Mouse (Mus musculus) neural tube, embryonic 14.5 days (tissue): ENCODE results near the gene Duxbl2. TPM values are rescaled to one million over a fixed set of nuclear protein-coding genes. Genes with fewer than 3 reads are reported as not detected.
"Not testable (repeated sequence)": the region's sequence is repeated elsewhere in the genome, so short reads cannot be mapped to it uniquely, and the experiment has no call there.

Experiments used
- ATAC-seq: fragments of 200-750 bp; cut with Nextera tagmentation; 2 replicates; pipeline ENCODE4 v1.8.0; 2017; ENCODE audit warnings: low read depth, mild to moderate bottlenecking, moderate TSS enrichment, moderate library complexity
- H3K27ac ChIP-seq: fragments of 300-500 bp; sonication (generic); 2 replicates; pipeline ENCODE4 v1.5.1; 2014; ENCODE audit warnings: low read depth, mild to moderate bottlenecking, control low read depth, low read length, moderate library complexity, mixed read lengths
- H3K27me3 ChIP-seq: fragments of 300-500 bp; sonication (generic); 2 replicates; pipeline ENCODE4 v1.6.1; 2014; ENCODE audit warnings: low read length; ENCODE audit not compliant: control insufficient read depth, insufficient read depth
- H3K36me3 ChIP-seq: fragments of 300-500 bp; sonication (generic); 2 replicates; pipeline ENCODE4 v1.6.1; 2014; ENCODE audit warnings: low read length, mixed read lengths; ENCODE audit not compliant: control insufficient read depth, insufficient read depth
- H3K4me1 ChIP-seq: fragments of 300-500 bp; sonication (generic); 2 replicates; pipeline ENCODE4 v1.6.1; 2014; ENCODE audit warnings: low read length; ENCODE audit not compliant: control insufficient read depth, insufficient read depth
- H3K4me2 ChIP-seq: fragments of 300-500 bp; sonication (generic); 2 replicates; pipeline ENCODE4 v1.6.1; 2014; ENCODE audit warnings: mild to moderate bottlenecking, low read depth, low read length, control low read depth
- H3K4me3 ChIP-seq: fragments of 300-500 bp; sonication (generic); 2 replicates; pipeline ENCODE4 v1.5.1; 2014; ENCODE audit warnings: low read depth, low read length, control low read depth, mixed read lengths
- H3K9ac ChIP-seq: fragments of 300-500 bp; sonication (generic); replicated peaks from 2 replicates; pipeline ENCODE4 v1.6.1; 2014; ENCODE audit warnings: low read depth, mild to moderate bottlenecking, control low read depth, low read length, mixed read lengths
- H3K9me3 ChIP-seq: fragments of 300-500 bp; sonication (generic); 2 replicates; pipeline ENCODE4 v1.6.1; 2016; ENCODE audit warnings: low read length; ENCODE audit not compliant: control insufficient read depth
- WGBS: fragments of 180-500 bp; shearing (Covaris S2); extraction: QIAGEN DNeasy Blood & Tissue Kit; methylation state at CpG from one replicate; pipeline ENCODE4 v1.1.7; 2014; 5-methylcytosine and 5-hydroxymethylcytosine counted together
- polyA plus RNA-seq: library from polyadenylated mRNA; unstranded; fragments of >200 nt; fragmentation: Nextera tagmentation; extraction: Ambion mirVana; gene quantifications from 2 replicates; pipeline ENCODE4 v1.2.1, GENCODE M21; 2014

Gene Duxbl2
- polyA plus RNA-seq, 1 experiment from 2014 or later = 2.6 TPM

DNA sequence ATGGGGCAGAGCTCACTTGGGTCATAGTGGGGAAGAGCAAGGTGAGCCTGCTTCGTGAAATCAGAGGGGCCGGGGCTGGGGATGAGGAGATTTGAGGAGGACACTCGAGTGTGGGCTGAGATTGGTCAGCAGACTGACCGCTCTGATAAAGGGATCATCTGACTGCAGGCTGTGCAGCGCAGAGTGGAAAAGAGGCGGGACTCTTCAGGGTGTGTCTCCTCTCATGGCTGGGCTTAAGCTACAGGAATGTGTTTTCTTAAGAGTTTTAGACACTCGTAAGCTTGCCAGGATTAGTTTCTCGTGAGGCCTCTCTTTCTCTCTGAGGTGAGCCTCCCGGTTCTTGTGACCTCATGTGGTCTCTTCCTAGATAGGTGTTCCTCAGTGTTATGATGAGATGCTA lies 43.0 kb downstream of the Duxbl2 start:
- not testable (repeated sequence) for H3K4me3 ChIP-seq, H3K27ac ChIP-seq, H3K9ac ChIP-seq, H3K4me2 ChIP-seq, ATAC-seq, H3K4me1 ChIP-seq, H3K9me3 ChIP-seq, H3K36me3 ChIP-seq, H3K27me3 ChIP-seq
- WGBS = no CpG with 5 or more reads among the region's 9 CpGs

DNA sequence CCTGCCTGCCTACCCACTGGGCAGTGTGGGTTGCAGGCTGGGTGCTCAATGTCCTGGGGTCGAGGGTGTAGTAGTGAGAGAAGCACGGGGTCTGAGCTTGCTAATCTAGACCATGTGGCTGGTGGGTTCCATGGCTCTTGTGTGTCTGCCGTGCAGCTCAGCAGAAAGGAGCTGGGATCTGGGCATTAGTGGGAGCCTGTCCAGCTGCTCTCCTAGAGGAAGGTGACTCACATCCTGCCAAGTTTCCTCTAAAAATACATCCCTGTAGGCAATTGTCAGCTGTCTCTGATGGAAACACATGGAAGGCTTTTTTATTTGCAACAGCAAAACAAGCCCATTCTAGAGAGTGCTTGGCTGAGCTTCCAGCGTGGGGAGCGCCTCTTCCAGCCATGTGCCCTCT lies 44.3 kb downstream of the Duxbl2 start:
- not testable (repeated sequence) for H3K4me1 ChIP-seq, H3K4me3 ChIP-seq, H3K9me3 ChIP-seq, H3K36me3 ChIP-seq, ATAC-seq, H3K27ac ChIP-seq, H3K4me2 ChIP-seq, H3K9ac ChIP-seq, H3K27me3 ChIP-seq
- no CpG with 5 or more reads among the region's 5 CpGs for WGBS

DNA sequence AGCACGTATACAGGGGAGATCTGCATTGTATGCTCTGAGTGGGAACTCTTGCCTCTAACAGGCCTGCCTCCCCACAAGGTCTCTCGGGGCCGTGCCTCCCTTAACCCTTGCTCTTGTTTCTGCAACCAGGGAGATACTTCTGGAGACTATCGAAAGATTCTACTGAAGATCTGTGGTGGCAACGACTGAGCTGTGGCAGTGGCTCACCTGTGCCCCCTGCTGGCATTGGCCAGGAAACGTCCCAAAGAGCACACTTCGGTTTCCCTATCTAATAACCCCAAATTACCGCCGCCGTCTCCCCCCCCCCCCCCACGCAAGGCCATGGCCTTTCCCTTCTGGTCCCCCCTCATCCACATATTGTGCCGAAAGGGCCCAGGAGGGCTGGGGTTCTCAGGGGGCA lies 47.1 kb downstream of the Duxbl2 start:
- H3K4me3 ChIP-seq, H3K27ac ChIP-seq, H3K4me1 ChIP-seq, H3K27me3 ChIP-seq, H3K36me3 ChIP-seq, H3K9ac ChIP-seq, H3K9me3 ChIP-seq, H3K4me2 ChIP-seq, ATAC-seq: not testable (repeated sequence)
- WGBS = no CpG with 5 or more reads among the region's 12 CpGs

DNA sequence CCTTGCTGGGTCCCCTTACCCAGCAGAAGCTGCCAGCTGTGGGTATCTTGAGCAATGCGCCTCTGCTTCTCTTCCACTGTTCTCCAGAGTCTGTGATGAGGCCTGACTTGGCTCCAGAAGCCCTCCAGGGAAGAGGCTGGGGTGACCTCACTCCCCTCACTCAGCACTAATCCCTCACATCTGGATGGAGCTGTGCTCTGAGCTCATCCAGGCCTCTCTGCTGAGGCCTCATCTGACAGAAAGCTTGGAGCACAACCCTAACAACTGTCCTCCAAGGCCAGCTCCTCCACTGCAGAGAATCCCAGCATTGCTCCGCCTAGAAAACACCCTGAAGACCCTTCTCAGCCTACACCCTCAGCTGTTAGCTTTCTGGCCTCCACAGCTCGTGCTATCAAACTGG lies 55.8 kb downstream of the Duxbl2 start:
- not testable (repeated sequence) for H3K27me3 ChIP-seq, H3K9me3 ChIP-seq, H3K36me3 ChIP-seq, H3K9ac ChIP-seq, H3K27ac ChIP-seq, H3K4me2 ChIP-seq, ATAC-seq, H3K4me1 ChIP-seq, H3K4me3 ChIP-seq
- no CpG with 5 or more reads among the region's 3 CpGs for WGBS

DNA sequence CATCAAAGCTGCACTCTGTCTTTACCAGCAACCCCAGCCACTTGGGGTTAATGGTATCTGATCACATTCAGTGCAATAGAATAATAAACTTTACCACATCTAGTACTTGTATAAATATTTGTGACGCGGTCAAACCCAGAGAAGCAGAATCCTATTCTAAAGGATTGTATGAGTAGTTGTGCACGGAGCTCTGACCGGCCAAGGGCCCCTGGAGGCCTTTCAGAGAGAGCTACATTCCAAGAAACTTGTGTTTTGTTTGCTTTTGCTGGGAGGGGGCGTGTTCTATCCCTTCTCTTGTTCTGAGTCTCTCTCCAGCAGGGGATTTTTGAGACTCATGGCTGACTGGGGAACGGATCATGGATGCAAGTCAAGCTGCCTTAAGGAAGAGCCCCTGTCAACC lies 56.9 kb downstream of the Duxbl2 start:
- not testable (repeated sequence) for H3K4me2 ChIP-seq, H3K36me3 ChIP-seq, H3K9ac ChIP-seq, ATAC-seq, H3K27ac ChIP-seq, H3K4me1 ChIP-seq, H3K9me3 ChIP-seq, H3K4me3 ChIP-seq, H3K27me3 ChIP-seq
- WGBS = no CpG with 5 or more reads among the region's 6 CpGs

Other genes starting within 250 kb of the Duxbl2 start
- not detected in 2 replicates for gene Plac9a, start 215.2 kb upstream of the Duxbl2 start, polyA plus RNA-seq
- 4.8 and 9.1 TPM in 2 replicates for gene Tmem254a, start 190.7 kb upstream of the Duxbl2 start, polyA plus RNA-seq
- not detected in 2 replicates for gene Cphx1, start 180.0 kb upstream of the Duxbl2 start, polyA plus RNA-seq
- gene Duxbl1, start 139.8 kb upstream of the Duxbl2 start, polyA plus RNA-seq = 1.7 and 3.3 TPM in 2 replicates
- 2.0 and 8.7 TPM in 2 replicates for gene Gm9780, start 75.6 kb upstream of the Duxbl2 start, polyA plus RNA-seq
- gene Tmem254c, start 51.0 kb upstream of the Duxbl2 start, polyA plus RNA-seq = 17.4 and 22.3 TPM in 2 replicates
- gene Cphx2, start 36.8 kb upstream of the Duxbl2 start, polyA plus RNA-seq = not detected in 2 replicates
- gene Cphx3, start 36.1 kb upstream of the Duxbl2 start, polyA plus RNA-seq = not detected in 2 replicates
- 0.46 and 3.0 TPM in 2 replicates for gene Plac9b, start 64.1 kb downstream of the Duxbl2 start, polyA plus RNA-seq
- 23.3 and 28.7 TPM in 2 replicates for gene Tmem254b, start 88.7 kb downstream of the Duxbl2 start, polyA plus RNA-seq
- 1.4 and 4.8 TPM in 2 replicates for gene Duxbl3, start 139.6 kb downstream of the Duxbl2 start, polyA plus RNA-seq